Mouse (Mus musculus): Measurements from ENCODE around the gene Sema3d.

- TF ChIP-seq MAX (IDR thresholded peaks at IDR 0.05; ENCODE audit: low read depth): no peak
- TF ChIP-seq POLR2A (IDR thresholded peaks at IDR 0.05; ENCODE audit: insufficient read length, low read depth): no peak
- TF ChIP-seq MYOG (IDR thresholded peaks at IDR 0.05; ENCODE audit: control insufficient read depth in 1 of 3, insufficient read depth in 1 of 3, insufficient read length in 2 of 3, low read depth in 2 of 3): no peak
- no peak for TF ChIP-seq POLR2AphosphoS2 (IDR thresholded peaks at IDR 0.05; ENCODE audit: insufficient read length, low read depth)
- TF ChIP-seq CEBPB (IDR thresholded peaks at IDR 0.05; ENCODE audit: insufficient read depth, poor library complexity, severe bottlenecking): no peak
- TF ChIP-seq TCF12 (IDR thresholded peaks at IDR 0.05; ENCODE audit: insufficient read depth, poor library complexity, severe bottlenecking): no peak
- no peak for TF ChIP-seq TCF3 (IDR thresholded peaks at IDR 0.05; ENCODE audit: insufficient read length, low read depth)
- no peak for TF ChIP-seq E2F4 (IDR thresholded peaks at IDR 0.05; ENCODE audit: insufficient read depth)
- TF ChIP-seq USF1 (IDR thresholded peaks at IDR 0.05; ENCODE audit: low read depth): no peak
- no peak for TF ChIP-seq REST (IDR thresholded peaks at IDR 0.05; ENCODE audit: insufficient read depth, insufficient read length)
- no peak for TF ChIP-seq SRF (IDR thresholded peaks at IDR 0.05; ENCODE audit: control insufficient read depth, insufficient read length, low read depth)
These were observed 146.6 kb downstream of the Sema3d start for GRCm38 (mm10) chr5:12529771-12530170.

All from myocyte (in vitro differentiated cells).